Mouse (Mus musculus): ENCODE measurements around the gene Xirp1.

GRCm38 (mm10) chr9:119999636-120000035, 23.8 kb downstream of the Xirp1 start:
- TF ChIP-seq POLR2A (IDR thresholded peaks at IDR 0.05; ENCODE audit: low read depth, low read length), result no peak
- TF ChIP-seq CTCF (IDR thresholded peaks at IDR 0.05; ENCODE audit: extremely low read depth, insufficient read length, insufficient replicate concordance, low read depth, low read length), result no peak
